Mouse (Mus musculus) stomach, postnatal 0 days (tissue): ENCODE measurements around the gene Slc44a2.

Source experiments
- CTCF ChIP-seq: IDR thresholded peaks from 2 replicates; pipeline ENCODE4 v1.5.1; 2016; ENCODE audit warnings: antibody characterized with exemption, low read depth, mild to moderate bottlenecking, moderate library complexity
- EP300 ChIP-seq: optimal IDR thresholded peaks from 2 replicates; pipeline ENCODE3; 2016; ENCODE audit warnings: antibody characterized with exemption

GRCm38 (mm10) chr9:21333523-21333922 is 13.0 kb downstream of the Slc44a2 start:
- TF ChIP-seq CTCF (no peak), EP300 (no peak)
